Mouse (Mus musculus) CH12.LX (cell line): Measurements from ENCODE around the gene Smc1b. TPM values are rescaled to one million over a fixed set of nuclear protein-coding genes. Genes with fewer than 3 reads are reported as not detected.

Source experiments
- DNase-seq: peaks from one replicate; pipeline ENCODE4 v3.0.0-alpha.2; 2013; ENCODE audit errors: extremely low read depth
- H3K27ac ChIP-seq: 2 replicates; pipeline ENCODE4 v1.5.1; 2012; ENCODE audit warnings: low read depth, mild to moderate bottlenecking, control low read depth, moderate library complexity; ENCODE audit not compliant: insufficient read depth
- H3K27me3 ChIP-seq: replicated peaks from 2 replicates; pipeline ENCODE3; 2012; ENCODE audit warnings: inconsistent platforms
- H3K36me3 ChIP-seq, 2 experiments: replicated peaks in 1 of 2; 2 replicates each; pipeline versions ENCODE3 to v1.6.1; 2012; ENCODE audit warnings: inconsistent platforms in 1 of 2, low read length in 1 of 2, mild to moderate bottlenecking in 1 of 2, mixed read lengths in 1 of 2, moderate library complexity in 1 of 2; ENCODE audit not compliant: control insufficient read depth in 1 of 2, insufficient read depth in 1 of 2
- H3K4me1 ChIP-seq, 2 experiments: 2 replicates each; pipeline ENCODE4 v1.6.1; 2012; ENCODE audit warnings: inconsistent platforms in 1 of 2, moderate library complexity in 1 of 2; ENCODE audit not compliant: insufficient read depth in 2 of 2, control insufficient read depth in 1 of 2
- H3K4me2 ChIP-seq: 2 replicates; pipeline ENCODE4 v1.6.1; 2012; ENCODE audit warnings: low read depth, mild to moderate bottlenecking, control low read depth; ENCODE audit not compliant: poor library complexity, insufficient read depth, severe bottlenecking
- H3K4me3 ChIP-seq, 3 experiments: fragments of 150-350 bp in 1 of 3; sonication (generic) in 1 of 3; replicated peaks in 1 of 3; 2 replicates each; pipeline versions ENCODE3 to v1.5.1; 2011 to 2012; ENCODE audit warnings: low read depth in 2 of 3, low read length in 2 of 3, mild to moderate bottlenecking in 2 of 3, moderate library complexity in 2 of 3, control low read depth in 1 of 3, improper control_type of control experiment in 1 of 3, inconsistent platforms in 1 of 3, mixed read lengths in 1 of 3; ENCODE audit not compliant: poor library complexity in 1 of 3
- H3K79me2 ChIP-seq: replicated peaks from 2 replicates; pipeline ENCODE4 v1.6.1; 2012; ENCODE audit warnings: mild to moderate bottlenecking, moderate library complexity; ENCODE audit not compliant: control insufficient read depth, poor library complexity, insufficient read depth, severe bottlenecking; ENCODE audit errors: extremely low read depth
- H3K9ac ChIP-seq: 2 replicates; pipeline ENCODE4 v1.6.1; 2012; ENCODE audit warnings: low read depth, mild to moderate bottlenecking, control low read depth, moderate library complexity; ENCODE audit not compliant: insufficient read depth
- H3K9me3 ChIP-seq: replicated peaks from 2 replicates; pipeline ENCODE3; 2012; ENCODE audit warnings: low read length, inconsistent platforms, mixed read lengths
- BHLHE40 ChIP-seq: IDR thresholded peaks from 2 replicates; pipeline ENCODE4 v1.6.1; 2011; ENCODE audit warnings: mild to moderate bottlenecking, low read depth, low read length, improper control_type of control experiment
- CTCF ChIP-seq, 2 experiments: IDR thresholded peaks in 1 of 2; conservative IDR thresholded peaks in 1 of 2; 2 replicates each; pipeline ENCODE4 v1.5.1; 2011 to 2012; ENCODE audit warnings: low read depth in 2 of 2, low read length in 2 of 2, improper control_type of control experiment in 1 of 2, inconsistent platforms in 1 of 2, mild to moderate bottlenecking in 1 of 2, moderate library complexity in 1 of 2
- HCFC1 ChIP-seq: IDR thresholded peaks from 2 replicates; pipeline ENCODE4 v1.6.1; 2012; ENCODE audit warnings: low read depth, mild to moderate bottlenecking, inconsistent platforms, low read length, improper control_type of control experiment
- KAT2A ChIP-seq: IDR thresholded peaks from 2 replicates; pipeline ENCODE4 v1.6.1; 2012; ENCODE audit warnings: low read length, improper control_type of control experiment, inconsistent platforms; ENCODE audit not compliant: insufficient replicate concordance
- MAX ChIP-seq: IDR thresholded peaks from 2 replicates; pipeline ENCODE4 v1.6.1; 2011; ENCODE audit warnings: low read length, improper control_type of control experiment
- MEF2A ChIP-seq: IDR thresholded peaks from 2 replicates; pipeline ENCODE4 v1.6.1; 2014; ENCODE audit warnings: low read depth, mild to moderate bottlenecking, inconsistent platforms, low read length, improper control_type of control experiment, borderline replicate concordance
- MXI1 ChIP-seq: IDR thresholded peaks from 2 replicates; pipeline ENCODE4 v1.6.1; 2011; ENCODE audit warnings: mild to moderate bottlenecking, low read depth, low read length, improper control_type of control experiment
- NRF1 ChIP-seq: IDR thresholded peaks from 2 replicates; pipeline ENCODE4 v1.6.1; 2014; ENCODE audit warnings: low read depth, mild to moderate bottlenecking, inconsistent platforms, low read length, improper control_type of control experiment, moderate library complexity
- PAX5 ChIP-seq: IDR thresholded peaks from 2 replicates; pipeline ENCODE4 v1.6.1; 2012; ENCODE audit warnings: low read length, inconsistent platforms, mixed read lengths
- POLR2A ChIP-seq: IDR thresholded peaks from 2 replicates; pipeline ENCODE4 v1.6.1; 2011; ENCODE audit warnings: low read depth, mild to moderate bottlenecking, improper control_type of control experiment, low read length
- RCOR1 ChIP-seq: conservative IDR thresholded peaks from 2 replicates; pipeline ENCODE4 v1.6.1; 2012; ENCODE audit warnings: low read depth, mild to moderate bottlenecking, inconsistent platforms, low read length, improper control_type of control experiment
- SIN3A ChIP-seq: IDR thresholded peaks from 2 replicates; pipeline ENCODE4 v1.6.1; 2012; ENCODE audit warnings: low read length, improper control_type of control experiment, inconsistent platforms
- TBP ChIP-seq: conservative IDR thresholded peaks from 2 replicates; pipeline ENCODE4 v1.6.1; 2011; ENCODE audit warnings: low read depth, low read length, improper control_type of control experiment
- USF1 ChIP-seq: IDR thresholded peaks from 2 replicates; pipeline ENCODE4 v1.6.1; 2014; ENCODE audit warnings: low read depth, mild to moderate bottlenecking, inconsistent platforms, low read length, improper control_type of control experiment
- ZMIZ1 ChIP-seq: IDR thresholded peaks from 2 replicates; pipeline ENCODE4 v1.6.1; 2012; ENCODE audit warnings: low read depth, mild to moderate bottlenecking, inconsistent platforms, low read length, improper control_type of control experiment
- ZNF384 ChIP-seq: IDR thresholded peaks from 2 replicates; pipeline ENCODE4 v1.6.1; 2012; ENCODE audit warnings: low read depth, low read length, improper control_type of control experiment, inconsistent platforms
- dilution Hi-C: fragments of 300-500 bp; cut with MboI; formaldehyde crosslinking; loops from 2 replicates; pipeline ENCODE4 v1.14.3; 2020; ENCODE audit warnings: low sequenced_read_pairs; ENCODE audit not compliant: extremely low pct_unique_long_range_greater_than_20kb, extremely low pct_ligation_motif_present
- in situ Hi-C: fragments of 300-500 bp; cut with MboI; formaldehyde crosslinking; loops from 3 replicates; pipeline ENCODE4 v1.14.3; 2019; ENCODE audit warnings: low sequenced_read_pairs, low pct_ligation_motif_present, low pct_unique_long_range_greater_than_20kb, mixed read lengths
- polyA plus RNA-seq: library from polyadenylated mRNA; unstranded; fragments of >175 nt; gene quantifications from 2 replicates; pipeline ENCODE4 v1.2.1, GENCODE M21; 2012; ENCODE audit warnings: low read depth; ENCODE audit not compliant: insufficient read length
- total RNA-seq, 2 experiments: library from RNA; depleted of rRNA; stranded (reverse); fragments of 300-350 nt in 1 of 2; fragments of >200 nt in 1 of 2; gene quantifications; 2 replicates each; pipeline ENCODE4 v1.2.3; 2012 to 2014

Gene Smc1b
- total and polyA plus RNA-seq, 3 experiments: not detected

DNA sequence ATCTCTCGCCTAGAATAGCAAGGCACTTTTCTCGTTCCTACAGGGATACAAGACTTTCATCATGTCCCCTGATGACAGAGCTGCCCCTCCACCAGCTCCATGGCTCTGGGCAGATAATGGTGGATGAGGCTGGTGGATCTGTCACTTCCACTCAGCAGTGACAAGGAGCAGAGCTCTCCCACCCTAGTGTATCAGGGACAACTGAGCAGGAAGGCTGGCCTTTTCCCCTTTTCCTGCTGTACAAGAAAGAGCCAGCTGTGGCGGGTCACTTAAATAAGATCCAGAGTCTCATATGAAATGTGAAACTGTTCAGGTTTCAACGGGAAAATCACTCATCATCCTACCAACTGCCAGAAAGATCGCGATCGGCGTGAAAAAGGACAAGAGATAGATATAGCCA is 41.7 kb upstream of the Smc1b start:
- no peak for DNase-seq
- no peaks in the 10 kb centered on the region for H3K4me1 ChIP-seq
- in situ Hi-C loops (no loop called here), dilution Hi-C loops (no loop called here)
- no peak overlapping the region for H3K9ac ChIP-seq
- H3K27ac ChIP-seq: no peak overlapping the region
- H3K36me3 ChIP-seq: no peaks in the 10 kb centered on the region
- H3K4me2 ChIP-seq: no peak overlapping the region
- no peak overlapping the region for H3K4me3 ChIP-seq
- H3K79me2 ChIP-seq: no peaks in the 10 kb centered on the region
- H3K9me3 ChIP-seq: peaks cover 12% of the 10 kb centered on the region
- peaks cover 74% of the 10 kb centered on the region for H3K27me3 ChIP-seq
- no peak for TF ChIP-seq ZMIZ1
- no peak for TF ChIP-seq PAX5
- TF ChIP-seq CTCF (conservative IDR thresholded peaks at IDR 0.05 in 1 of 2, IDR thresholded peaks at IDR 0.05 in 1 of 2; ENCODE audit: low read depth in 2 of 2, low read length in 2 of 2): no peak
- TF ChIP-seq USF1: no peak
- no peak for TF ChIP-seq HCFC1
- no peak for TF ChIP-seq KAT2A
- TF ChIP-seq TBP: no peak
- TF ChIP-seq SIN3A: no peak
- TF ChIP-seq MXI1: no peak
- no peak for TF ChIP-seq MAX
- TF ChIP-seq POLR2A: no peak
- no peak for TF ChIP-seq RCOR1
- TF ChIP-seq BHLHE40: no peak
- TF ChIP-seq MEF2A: no peak

DNA sequence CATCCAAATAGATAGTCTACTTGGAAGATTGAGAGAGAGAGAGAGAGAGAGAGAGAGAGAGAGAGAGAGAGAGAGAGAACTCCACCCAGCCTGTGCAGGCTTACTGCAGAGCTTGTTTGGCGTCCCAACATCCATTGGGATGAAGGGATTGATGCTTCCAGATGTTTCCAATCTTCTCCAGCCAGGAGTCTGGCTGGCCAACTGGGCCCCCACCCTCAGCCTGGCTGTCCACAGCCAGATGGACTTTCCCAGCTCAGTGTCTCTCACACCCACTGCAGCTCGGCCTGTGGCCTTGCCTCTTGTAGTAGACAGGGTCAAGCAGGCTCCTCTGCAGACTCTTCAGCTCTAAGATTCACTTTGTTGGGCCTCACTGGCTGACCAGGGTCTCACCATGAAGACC is 40.3 kb upstream of the Smc1b start:
- Histone ChIP-seq H3K27me3 (peaks cover 75% of the 10 kb centered on the region), H3K9me3 (peaks cover 11% of the 10 kb centered on the region), H3K9ac (no peak overlapping the region), H3K79me2 (no peaks in the 10 kb centered on the region), H3K27ac (no peak overlapping the region), H3K4me2 (no peak overlapping the region), H3K4me3 (no peak overlapping the region), H3K36me3 (no peaks in the 10 kb centered on the region), H3K4me1 (no peaks in the 10 kb centered on the region)
- dilution Hi-C loops: no loop called here
- no peak for TF ChIP-seq RCOR1
- no peak for TF ChIP-seq BHLHE40
- no peak for TF ChIP-seq NRF1
- TF ChIP-seq MAX: no peak
- TF ChIP-seq SIN3A: no peak
- TF ChIP-seq ZNF384: no peak
- DNase-seq: no peak
- in situ Hi-C loops: no loop called here
